Mouse (Mus musculus) lung, adult 2 months (tissue): ENCODE data around the gene Id1.

Experiments used
- CTCF ChIP-seq: fragments of 200-500 bp; IDR thresholded peaks from 2 replicates; pipeline ENCODE4 v1.5.1; 2011; ENCODE audit warnings: mild to moderate bottlenecking, low read length, control low read depth; ENCODE audit not compliant: insufficient read depth
- POLR2A ChIP-seq: fragments of 200-500 bp; IDR thresholded peaks from 2 replicates; pipeline ENCODE4 v1.6.1; 2011; ENCODE audit warnings: low read depth, mild to moderate bottlenecking, control low read depth, low read length, borderline replicate concordance; ENCODE audit errors: extremely low read depth

- TF ChIP-seq POLR2A (0 out of 2 replicates have a peak, but pooled peaks have one; percentile 13), CTCF (no peak)
These were observed 6.4 kb upstream of the Id1 start for GRCm38 (mm10) chr2:152729636-152730020.
